Mouse (Mus musculus): ENCODE measurements at regions not wholly inside any gene's neighbourhood (a gene's known extent, or its start where the extent isn't known, plus 50 kb on each side); places are given as distances from the start of the nearest gene placed in this dataset.
A peak's percentile ranks its signal among the peaks of the same experiment; 100 is the strongest.

DNA sequence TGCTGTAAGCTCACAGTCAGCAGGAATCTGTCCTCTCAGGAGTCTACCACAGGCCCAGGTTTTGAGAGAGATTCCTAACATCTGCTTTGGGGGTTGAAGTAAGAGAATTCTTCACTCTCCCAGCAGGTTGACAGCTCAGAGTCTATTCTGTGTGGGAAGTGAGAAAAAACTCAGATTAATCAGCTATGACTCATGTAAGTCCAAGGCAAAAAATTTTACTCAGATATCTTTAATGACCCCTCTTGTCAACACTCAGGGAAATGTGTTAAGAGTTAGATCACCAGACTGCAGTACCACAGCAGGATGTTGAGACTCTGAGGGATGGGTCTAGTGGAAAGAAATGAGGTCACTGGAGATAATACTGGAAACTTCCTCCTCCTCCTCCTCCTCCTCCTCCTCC is 688.4 kb downstream of the Hs3st4 start:
- no peak for DNase-seq (ENCODE audit: low read depth, low spot score)

DNA sequence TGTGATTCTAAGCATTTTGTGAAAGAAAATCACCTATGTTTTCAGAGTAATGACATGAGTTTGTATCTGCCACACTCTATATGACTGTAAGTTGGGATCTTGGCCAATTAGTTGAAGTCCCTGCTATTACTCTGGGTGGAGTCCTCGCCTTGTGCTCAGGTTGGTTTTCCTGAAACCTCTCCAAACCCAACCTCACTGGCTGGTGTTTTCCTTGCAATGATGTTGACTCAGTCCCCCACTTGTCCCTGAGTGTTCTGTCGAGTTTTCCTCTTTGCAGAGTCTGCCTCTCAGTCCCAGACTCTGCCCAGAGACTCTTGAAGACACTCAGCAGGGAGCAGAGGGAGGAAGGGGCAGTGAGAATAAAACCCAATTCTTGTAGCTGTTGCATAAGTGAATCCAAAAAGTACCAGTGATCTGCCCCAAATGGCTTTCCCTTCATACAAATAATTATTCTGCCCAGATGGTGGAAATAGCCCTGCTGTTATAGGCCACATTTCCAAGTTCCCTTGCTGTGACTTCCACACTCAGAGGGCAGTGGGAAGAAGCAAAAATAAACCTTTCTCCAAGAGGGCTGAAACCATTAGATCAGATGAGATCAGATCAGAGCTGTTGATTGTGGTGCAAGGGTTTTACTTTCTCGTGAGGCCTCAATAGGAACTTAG is 694.3 kb downstream of the Hs3st4 start:
- no peak for DNase-seq (ENCODE audit: low read depth, low spot score)

DNA sequence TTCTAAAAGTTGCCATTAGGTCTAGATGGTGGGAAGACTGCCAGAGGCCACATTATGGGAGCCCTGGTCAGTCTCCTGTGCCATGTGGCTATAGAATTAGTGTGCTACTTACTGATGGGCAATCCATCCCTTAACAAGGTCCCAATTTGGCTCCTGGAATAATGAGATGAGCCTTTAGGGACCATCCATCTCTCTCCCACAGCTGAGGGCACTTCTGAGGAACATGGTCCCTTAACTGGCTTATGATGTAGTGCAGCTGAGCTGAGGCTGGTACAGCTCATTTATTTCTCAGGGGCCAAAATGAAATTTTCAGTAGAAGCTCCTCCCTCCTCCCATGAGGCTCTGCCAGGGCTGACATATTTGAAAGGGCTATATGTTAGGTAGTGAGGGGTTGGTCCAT is 697.9 kb downstream of the Hs3st4 start:
- DNase-seq (ENCODE audit: low read depth, low spot score): no peak

DNA sequence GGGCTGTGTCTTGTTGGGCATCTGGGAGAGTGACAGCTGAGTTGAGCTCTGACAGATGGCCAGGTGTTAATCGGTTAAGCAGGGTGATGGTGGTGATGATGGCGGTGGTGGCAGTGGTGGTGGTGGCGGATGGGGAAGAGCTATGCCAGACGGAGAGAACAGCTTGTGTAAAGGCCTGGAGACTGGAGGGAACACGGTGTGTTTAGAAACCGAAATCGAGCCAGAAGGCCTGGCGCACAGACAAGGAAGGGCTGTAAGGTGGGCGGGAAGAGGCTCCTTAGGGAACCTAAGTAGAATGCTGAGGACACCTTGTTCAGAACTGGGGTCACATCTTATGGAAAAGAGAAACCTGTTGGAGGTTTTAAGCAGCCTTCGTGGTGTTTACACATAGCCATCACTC is 698.5 kb downstream of the Hs3st4 start:
- no peak for DNase-seq (ENCODE audit: low read depth, low spot score)

DNA sequence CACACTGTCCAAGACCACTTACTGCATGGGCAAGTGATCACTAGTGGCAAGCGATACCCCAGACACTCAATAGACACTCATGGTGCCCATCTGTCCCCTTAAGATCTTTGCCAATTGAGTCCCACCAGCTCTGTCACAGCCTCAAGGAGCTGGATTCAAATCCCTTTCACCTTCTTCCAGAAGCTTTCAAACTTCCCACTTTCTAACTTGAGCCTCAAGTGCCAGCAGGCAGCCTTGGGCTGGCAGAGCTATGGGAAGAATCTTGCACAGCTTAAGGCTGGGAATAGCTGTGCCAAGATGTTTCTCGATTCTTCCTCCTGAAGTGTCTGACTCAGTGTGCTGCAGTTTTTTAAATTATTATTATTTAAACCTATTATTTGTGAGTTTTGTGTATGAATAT is 699.2 kb downstream of the Hs3st4 start:
- no peak for DNase-seq (ENCODE audit: low read depth, low spot score)

DNA sequence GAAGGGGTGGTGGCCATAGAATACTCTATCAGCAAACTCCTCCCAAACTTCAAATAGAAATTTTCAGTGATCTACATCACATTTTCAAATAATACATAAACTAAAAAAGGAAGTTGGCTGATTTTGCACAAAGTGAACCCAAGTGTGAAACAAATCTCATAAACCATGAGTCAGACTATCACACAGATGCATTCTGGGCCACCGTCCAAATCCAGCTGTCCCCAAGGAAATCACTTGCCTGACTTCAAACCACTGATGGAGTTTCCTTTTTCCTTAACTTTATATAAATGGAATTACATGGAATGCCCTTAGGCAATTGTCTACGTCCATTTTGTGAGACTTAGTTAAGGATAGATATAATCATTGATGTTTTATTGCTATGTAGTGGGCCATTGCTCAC is 702.8 kb downstream of the Hs3st4 start:
- no peak for DNase-seq (ENCODE audit: low read depth, low spot score)

DNA sequence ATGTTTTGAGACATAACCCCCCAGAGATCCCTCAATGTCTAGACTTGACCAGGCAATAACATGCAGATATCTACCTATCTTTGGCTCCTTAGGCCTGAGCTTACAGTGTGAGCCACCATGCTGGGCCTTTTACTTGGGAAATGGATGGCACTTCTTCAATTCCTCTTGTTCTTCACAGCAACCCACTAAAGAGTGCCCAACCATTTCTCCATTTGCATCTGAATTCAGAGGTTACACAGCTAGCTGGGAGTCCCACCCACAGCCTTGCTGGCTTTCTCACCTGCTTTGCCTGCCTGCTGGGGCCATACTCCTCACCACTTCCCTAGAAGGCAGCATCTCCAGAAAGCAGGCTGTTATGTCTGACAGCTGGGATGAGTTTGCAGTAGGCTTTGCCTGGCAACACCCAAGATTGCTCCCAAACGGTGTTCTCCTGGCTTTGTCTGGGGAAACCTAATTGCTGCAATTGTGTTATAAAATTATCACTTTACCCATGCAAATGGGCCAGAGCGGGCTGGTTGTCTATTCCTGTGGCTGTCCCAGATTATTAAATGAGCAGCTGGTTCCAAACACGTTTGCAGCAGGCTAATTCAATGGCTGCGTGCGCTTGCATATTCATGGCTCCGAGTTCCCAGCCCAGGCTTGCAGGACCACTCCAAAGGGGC is 721.6 kb downstream of the Hs3st4 start:
- DNase-seq (ENCODE audit: low read depth, low spot score): peak; percentile 16

DNA sequence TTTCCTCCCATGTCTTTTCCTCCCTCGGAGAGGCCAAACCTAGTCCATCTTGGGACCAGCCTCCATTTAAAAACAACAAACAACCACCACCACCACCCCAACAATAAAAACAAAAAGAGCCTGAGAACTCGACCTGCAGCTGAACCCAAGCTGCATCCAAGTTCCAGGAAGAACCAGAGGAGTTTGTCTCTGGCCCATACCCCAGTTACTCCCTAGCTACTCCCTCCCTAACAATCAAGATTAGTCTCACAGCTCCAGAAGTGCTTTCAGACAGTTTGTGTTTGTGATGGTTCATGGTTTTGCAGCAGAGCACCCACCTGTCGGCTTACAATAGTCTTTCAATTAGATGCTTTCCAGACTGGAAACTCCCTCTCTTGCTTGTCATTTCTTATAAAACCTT is 724.5 kb downstream of the Hs3st4 start:
- no peak for DNase-seq (ENCODE audit: low read depth, low spot score)

DNA sequence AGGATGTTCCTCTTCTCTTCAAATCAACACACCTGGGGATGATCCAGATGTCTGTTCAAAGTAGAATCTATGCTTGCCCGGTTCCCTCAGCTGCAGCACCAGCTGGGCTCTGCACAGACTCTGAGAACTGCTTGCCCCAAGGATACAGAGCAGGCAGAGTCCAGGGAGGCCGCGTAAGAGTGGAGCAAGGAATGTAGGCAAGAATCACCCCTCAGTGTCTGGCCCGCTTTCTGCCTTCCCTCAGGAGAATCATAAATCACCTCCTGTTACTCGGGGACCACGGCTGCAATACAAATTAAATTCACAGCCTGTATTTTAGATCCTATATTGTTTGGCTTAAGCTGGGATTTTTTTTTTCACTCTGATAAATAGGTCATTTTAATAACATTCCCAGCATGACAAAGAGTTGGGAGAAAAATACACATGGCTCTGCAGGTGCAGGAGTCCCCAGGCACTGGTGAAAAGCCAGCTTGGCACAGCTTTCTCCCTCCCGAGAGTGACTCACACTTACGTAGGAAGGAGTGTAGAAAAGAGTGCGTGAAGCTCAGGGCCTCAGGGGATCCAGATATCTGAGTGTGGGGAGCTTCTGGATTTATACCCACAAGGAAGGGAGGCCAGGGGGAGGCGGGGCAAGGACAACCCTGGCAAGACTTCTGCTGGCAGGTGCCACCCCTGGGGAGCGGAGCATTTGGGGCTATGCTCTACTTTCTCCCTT is 726.3 kb downstream of the Hs3st4 start:
- no peak for DNase-seq (ENCODE audit: low read depth, low spot score)

DNA sequence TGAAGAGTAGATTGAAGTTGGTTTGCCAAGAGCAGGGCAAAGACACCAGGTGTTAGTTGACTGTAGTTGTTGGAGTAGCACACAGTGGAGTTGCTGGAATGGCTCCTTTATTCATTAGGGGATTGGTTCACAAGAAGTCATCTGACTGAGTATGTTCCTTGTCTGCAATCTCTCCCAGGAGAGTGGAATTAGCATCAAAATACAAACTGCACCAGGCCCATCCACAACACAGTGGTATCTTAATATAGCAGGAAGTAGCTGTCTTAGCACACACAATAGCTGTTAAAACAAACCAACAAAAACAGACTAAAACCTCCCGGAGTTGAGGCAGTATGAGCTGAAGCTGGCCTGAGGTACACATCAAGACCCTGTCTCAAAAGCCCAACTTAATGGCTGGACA is 723.5 kb upstream of the Kdm8 start:
- no peak for DNase-seq (ENCODE audit: low read depth, low spot score)

DNA sequence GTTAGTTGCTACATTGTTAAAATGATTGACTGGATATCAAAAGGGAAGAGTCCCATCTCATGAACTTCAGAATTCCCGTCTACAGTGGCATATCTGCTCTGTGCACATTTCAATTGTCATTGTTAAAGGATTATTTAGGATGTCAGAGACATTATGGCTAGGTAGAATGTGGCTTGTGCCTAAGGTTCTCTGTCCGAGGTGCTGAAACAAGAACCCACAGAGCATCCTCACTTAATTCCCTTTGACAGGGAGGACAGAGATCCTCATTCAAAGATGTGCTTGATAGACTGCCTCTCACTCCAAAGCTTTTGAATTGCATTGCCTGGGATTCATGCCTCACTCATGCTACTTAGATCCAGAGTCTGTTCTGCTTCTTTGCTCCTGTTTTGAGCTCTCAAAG is 702.4 kb upstream of the Kdm8 start:
- DNase-seq (ENCODE audit: low read depth, low spot score): no peak

DNA sequence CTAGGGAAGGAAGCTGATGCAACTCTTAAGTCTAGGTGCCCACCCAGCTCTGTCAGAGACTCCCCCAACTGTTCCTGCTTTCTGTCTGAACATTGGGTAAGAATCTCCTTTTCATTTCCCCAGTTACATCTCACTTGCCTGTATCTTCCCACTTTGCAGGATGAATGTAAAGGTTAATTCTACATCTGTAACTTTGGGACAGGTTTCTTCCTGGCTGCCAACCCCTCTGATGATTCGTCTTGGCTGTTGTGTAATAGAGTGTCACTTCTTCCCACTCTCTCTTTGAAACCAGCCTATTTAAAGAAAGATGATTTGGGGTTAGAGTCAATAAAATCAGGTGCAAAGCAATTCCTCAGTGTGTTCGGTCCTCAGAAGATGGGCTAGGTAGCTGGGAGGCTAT is 698.2 kb upstream of the Kdm8 start:
- no peak for DNase-seq (ENCODE audit: low read depth, low spot score)

DNA sequence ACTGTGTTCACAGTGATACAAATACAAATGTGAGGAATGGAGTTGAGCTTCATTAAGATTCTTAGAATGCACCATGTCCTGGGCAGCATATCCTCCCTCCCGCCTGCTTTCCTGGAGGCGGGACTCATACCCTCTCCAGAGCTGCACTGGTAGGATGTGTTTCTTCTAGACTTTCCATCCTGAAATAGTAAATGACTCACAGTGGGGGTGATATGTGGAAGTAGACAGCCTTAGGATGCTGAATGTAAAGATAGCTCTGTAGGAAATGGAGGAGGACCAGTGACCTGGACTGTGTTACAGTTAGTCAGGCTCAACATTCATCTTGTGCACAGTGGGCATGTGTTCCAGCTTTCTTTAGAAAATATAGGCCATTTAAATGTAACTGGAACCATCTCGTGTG is 696.1 kb upstream of the Kdm8 start:
- no peak for DNase-seq (ENCODE audit: low read depth, low spot score)

DNA sequence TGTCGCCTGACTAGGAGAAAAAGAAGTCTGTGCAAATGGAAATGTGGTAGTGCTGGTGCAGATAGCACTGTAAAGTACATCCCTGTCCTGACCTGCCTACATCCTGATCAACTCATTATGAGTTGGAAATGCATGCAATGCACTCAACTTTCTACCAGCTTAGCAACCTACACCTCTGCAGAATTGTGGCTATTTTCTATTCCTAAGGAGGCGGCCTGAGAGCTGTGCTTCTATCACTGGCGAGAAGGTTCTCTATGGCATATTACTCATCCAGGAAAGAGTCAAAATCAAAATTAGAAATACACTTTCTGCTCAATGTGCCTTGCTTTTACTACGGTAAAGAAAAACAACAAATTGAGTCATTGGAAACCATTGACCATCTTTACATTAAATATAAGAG is 685.4 kb upstream of the Kdm8 start:
- DNase-seq (ENCODE audit: low read depth, low spot score): no peak

DNA sequence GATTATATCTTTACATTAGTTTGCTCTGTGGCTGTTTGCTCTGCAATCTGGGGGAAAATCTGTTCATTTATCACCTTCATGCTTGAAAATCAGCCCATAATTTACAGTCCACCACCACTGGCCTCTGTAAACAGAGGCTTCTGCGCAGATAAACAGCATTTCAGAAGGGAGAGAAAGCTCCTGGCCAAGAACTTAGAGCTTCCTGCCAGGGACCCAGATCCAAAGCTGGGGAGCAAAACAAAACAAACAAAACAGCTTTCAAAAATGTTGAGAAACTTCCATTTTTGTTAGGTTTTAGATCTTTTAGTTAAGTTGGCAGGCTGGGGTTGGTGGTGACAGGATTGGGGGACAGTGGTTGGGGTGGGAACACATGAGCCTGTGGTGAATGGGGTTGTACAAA is 666.7 kb upstream of the Kdm8 start:
- DNase-seq (ENCODE audit: low read depth, low spot score): no peak

DNA sequence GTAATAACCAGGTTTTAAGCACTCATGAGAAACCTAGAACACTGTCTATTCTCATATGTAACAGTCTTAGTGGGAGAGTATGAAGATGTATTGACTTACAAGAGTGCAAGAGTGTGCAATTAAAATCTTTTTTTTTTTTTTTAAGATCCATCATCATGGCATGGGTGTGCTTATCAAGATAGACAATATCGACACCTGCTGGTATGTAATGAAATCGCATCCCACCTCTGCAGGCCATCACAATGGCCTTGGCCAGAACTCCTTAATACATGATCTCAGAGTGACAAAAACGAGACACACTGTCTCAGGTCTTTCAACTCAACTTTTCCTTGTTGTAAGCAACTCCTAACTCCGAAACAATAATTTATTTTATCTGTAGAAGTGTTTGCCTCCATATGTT is 661.7 kb upstream of the Kdm8 start:
- no peak for DNase-seq (ENCODE audit: low read depth, low spot score)

DNA sequence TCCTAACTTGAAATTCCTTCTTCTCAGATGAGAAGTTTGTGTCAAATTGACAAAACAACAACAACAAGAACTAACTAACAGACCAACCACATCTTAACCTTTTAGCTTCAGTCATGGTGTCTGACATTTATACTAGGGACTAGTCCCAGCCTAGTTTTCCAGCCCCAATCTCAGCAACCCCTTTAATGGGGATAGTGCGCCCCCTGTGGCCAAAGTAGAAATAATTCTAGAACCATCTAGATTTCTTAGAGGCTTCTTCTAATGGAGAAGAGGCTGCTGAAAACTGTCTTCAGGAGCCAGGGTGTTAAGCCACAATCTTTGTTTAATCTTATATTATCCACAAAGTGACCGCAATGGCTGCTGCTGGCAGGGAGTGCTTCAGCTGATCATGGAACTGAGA is 659.5 kb upstream of the Kdm8 start:
- no peak for DNase-seq (ENCODE audit: low read depth, low spot score)

DNA sequence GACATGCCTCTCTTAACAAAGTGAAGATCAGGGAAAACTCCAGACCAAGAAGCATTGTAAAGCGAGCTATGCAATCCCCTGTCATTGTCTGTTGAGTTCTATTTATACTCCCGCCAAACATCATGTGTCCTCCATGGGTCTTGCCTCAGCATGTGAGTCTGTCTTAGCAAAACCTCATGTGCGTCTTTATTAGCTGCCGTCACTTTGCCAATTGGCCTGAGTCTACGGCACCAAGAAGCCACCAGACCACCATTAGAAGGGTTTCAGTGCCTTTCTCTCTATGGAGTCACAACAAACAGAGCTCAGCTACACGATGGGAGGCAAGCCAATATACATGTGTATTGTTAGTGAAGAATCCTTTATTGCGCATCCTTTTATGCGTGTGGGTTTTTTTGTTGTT is 658.6 kb upstream of the Kdm8 start:
- no peak for DNase-seq (ENCODE audit: low read depth, low spot score)

DNA sequence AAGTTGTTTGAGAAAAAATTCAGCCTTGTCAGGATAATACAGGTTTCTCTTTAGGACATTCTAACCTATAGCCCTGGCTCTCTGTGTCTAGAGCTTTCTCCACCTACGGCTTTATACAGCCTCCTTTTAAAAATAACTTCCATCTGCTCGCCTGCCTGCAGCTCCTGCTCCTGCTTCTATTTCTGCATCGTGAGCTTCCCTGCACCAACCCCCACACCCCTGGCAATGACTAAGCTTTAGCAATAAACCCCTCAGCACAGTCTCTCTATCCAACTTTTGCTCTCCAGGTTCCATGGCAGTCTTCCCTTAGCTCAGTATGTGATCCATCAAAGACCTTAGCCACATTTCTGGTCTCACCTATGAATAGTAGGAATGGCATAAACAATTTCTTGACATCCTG is 655.7 kb upstream of the Kdm8 start:
- no peak for DNase-seq (ENCODE audit: low read depth, low spot score)

DNA sequence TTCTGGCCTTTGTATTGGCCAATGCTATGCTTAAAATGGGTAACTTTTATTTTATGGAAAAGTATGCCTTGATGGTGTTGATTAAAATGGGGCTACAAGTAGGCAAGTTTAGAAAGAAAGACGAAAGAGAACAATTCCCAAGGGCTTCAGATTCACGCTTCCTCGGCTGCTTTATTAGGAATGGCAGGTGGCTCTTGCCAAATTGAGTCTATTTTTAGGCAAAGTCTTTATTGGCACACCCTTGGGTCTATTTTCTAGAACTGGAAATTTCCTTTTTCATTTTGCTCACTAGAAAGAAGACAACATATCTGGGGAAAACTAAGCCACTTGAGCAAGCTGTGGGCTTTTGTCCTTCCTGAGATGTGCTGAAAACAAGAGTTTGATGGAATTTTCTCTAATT is 641.4 kb upstream of the Kdm8 start:
- no peak for DNase-seq (ENCODE audit: low read depth, low spot score)

DNA sequence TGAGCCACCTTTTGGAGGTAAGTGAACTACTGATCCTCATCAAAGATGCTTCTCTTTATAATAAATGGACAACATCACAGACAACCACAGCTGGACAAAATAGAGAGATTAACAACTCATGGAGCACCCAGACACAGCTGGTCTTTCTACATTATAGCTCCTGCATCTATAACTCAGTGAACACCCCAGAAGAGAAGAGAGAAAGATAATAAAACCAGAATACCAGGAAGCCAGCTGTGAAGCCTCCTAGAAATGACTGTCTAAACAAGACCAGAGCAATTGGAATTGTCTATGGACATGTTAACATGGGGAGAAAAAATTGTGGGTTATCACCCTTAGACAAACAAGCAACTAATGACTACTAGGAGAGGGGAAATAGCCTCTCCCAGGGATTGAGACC is 609.8 kb upstream of the Kdm8 start:
- no peak for DNase-seq (ENCODE audit: low read depth, low spot score)

DNA sequence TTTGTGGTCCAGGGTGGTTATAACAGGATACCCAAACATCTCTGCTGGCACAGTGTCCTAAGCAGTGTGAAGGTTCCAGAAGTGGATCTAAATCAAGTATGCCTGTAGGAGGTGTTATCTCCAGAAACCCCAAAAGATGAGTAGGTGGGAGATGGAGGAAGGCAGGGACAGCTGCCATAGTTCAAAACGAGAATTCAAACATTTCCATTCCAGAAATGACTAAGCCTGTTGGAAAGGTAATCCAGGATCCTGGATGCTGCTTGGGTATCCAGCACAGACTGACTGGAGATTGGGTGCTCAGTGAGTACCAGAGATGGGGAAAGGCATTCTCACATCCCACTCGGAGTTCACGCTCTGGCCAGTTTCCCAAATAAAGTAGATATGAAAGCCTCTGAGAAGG is 607.9 kb upstream of the Kdm8 start:
- no peak for DNase-seq (ENCODE audit: low read depth, low spot score)

DNA sequence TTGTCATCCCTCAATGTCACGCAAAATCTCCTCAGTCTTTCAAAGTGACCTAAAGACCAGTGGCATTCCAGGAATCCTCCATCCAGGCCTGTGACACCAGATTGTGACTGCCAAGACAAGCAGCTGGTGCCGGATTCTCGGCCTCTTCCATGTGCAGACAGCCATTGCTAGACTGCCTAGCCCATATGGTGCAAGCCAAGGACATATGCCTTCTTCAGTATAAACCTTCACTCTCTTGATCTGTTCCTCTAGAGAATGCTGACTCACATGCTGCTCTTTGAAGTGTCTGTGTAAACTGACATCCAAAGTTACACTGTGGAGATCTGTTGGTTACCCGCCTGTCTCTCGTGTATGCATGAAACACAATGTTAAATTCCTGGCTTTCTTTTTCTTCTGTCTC is 589.4 kb upstream of the Kdm8 start:
- no peak for DNase-seq (ENCODE audit: low read depth, low spot score)

All from WW6 (cell line).